Mouse (Mus musculus) limb, embryonic 10.5 days (tissue): ENCODE data around the gene Gmppb. TPM values are rescaled to one million over a fixed set of nuclear protein-coding genes. Genes with fewer than 3 reads are reported as not detected.

Experiments
- DNase-seq: peaks from one replicate; pipeline ENCODE4 v3.0.0-alpha.2; 2017; ENCODE audit warnings: low spot score
- H3K27ac ChIP-seq: fragments of 300-500 bp; sonication (generic); 2 replicates; pipeline ENCODE4 v1.5.1; 2016; ENCODE audit warnings: mild to moderate bottlenecking
- H3K27me3 ChIP-seq: fragments of 300-500 bp; sonication (generic); 2 replicates; pipeline ENCODE4 v1.6.1; 2016; ENCODE audit warnings: low read depth, mild to moderate bottlenecking; ENCODE audit not compliant: poor library complexity, severe bottlenecking
- H3K36me3 ChIP-seq: fragments of 300-500 bp; sonication (generic); 2 replicates; pipeline ENCODE4 v1.6.1; 2016; ENCODE audit warnings: mild to moderate bottlenecking, moderate library complexity
- H3K4me1 ChIP-seq: fragments of 300-500 bp; sonication (generic); 2 replicates; pipeline ENCODE4 v1.6.1; 2016
- H3K4me3 ChIP-seq: fragments of 300-500 bp; sonication (generic); 2 replicates; pipeline ENCODE4 v1.5.1; 2016; ENCODE audit warnings: mild to moderate bottlenecking, moderate library complexity
- H3K9me3 ChIP-seq: fragments of 300-500 bp; sonication (generic); replicated peaks from 2 replicates; pipeline ENCODE4 v1.6.1; 2016; ENCODE audit warnings: mild to moderate bottlenecking
- WGBS: fragments of 180-500 bp; shearing (Covaris S2); methylation state at CpG from one replicate; pipeline ENCODE4 v1.1.7; 2016; 5-methylcytosine and 5-hydroxymethylcytosine counted together
- polyA plus RNA-seq: library from polyadenylated mRNA; unstranded; fragments of >200 nt; fragmentation: Nextera tagmentation; extraction: Ambion mirVana; gene quantifications from 2 replicates; pipeline ENCODE4 v1.2.1, GENCODE M21; 2016

The Gmppb gene
- polyA plus RNA-seq, 1 experiment from 2014 or later: 26.4 TPM

- no peak overlapping the region for H3K27ac ChIP-seq
- no peaks in the 10 kb centered on the region for H3K27me3 ChIP-seq
- DNase-seq: no peak
- 0 out of 2 replicates have a peak overlapping the region, but pooled peaks have one; percentile 34 for H3K4me3 ChIP-seq
- H3K36me3 ChIP-seq: peaks cover 86% of the 10 kb centered on the region
- peaks cover 20% of the 10 kb centered on the region for H3K4me1 ChIP-seq
- H3K9me3 ChIP-seq: no peaks in the 10 kb centered on the region
- WGBS: 91% methylated on average over 22 of the region's 22 CpGs
Measured at GRCm38 (mm10) chr9:108054331-108055040, 5.4 kb downstream of the Gmppb start.

DNA sequence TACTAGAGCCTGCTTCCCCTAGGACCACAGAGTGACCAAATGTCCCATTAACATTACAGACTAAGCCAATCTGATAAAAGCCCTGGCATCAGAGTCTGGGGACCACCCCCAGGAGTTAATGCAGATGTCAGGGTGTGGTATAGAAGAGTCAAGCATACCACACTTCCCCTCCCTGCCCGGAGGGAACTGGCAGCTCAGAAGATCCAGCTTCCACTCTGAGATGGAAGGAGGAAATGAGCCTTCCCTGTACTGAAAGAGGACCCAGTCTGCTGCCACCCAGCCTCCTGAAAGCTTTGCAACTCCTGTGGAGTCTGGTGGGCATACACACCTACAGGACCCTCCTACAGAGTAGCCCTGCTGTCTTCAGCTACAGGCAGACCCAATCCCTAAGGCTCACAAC lies 6.0 kb downstream of the Gmppb start:
- peaks cover 92% of the 10 kb centered on the region for H3K36me3 ChIP-seq

DNA sequence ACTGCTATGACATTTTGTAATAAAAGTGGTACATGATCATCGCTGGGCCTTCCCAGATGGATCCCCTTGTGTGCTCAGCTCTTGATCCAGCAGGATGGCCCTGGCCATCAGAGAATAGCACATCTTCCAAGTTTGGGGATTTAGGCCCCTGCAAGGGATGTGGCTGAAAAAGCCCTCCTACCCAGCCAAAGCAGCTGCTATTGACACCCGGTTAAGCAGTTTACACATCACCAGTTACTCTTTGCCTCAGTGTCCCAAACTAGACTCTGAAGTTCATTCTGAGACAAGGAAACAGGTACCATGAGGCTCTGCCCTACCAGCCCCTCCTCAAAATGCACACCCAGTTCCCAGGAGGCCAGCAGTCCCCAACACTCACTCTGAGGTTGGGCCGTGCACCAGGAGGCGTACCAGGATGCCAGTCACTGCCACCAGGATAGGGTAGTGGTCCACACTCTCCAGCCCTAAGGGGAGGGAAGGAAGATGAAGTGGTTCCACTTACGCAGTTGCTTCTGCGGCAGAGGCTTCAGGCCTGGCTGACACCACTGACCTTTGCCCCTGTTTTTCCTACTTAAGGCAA lies 6.7 kb downstream of the Gmppb start:
- H3K27ac ChIP-seq: no peak overlapping the region
- H3K4me1 ChIP-seq: peaks cover 11% of the 10 kb centered on the region
- H3K36me3 ChIP-seq: peaks cover 93% of the 10 kb centered on the region
- no peak for DNase-seq
- no peaks in the 10 kb centered on the region for H3K9me3 ChIP-seq
- no peak overlapping the region for H3K4me3 ChIP-seq
- 83% methylated on average over 6 of the region's 6 CpGs for WGBS
- no peaks in the 10 kb centered on the region for H3K27me3 ChIP-seq

More for the DNA sequence above, 6.0 kb downstream of the Gmppb start:
- Histone ChIP-seq H3K27me3 (no peaks in the 10 kb centered on the region), H3K4me3 (no peak overlapping the region), H3K27ac (no peak overlapping the region), H3K4me1 (peaks cover 14% of the 10 kb centered on the region), H3K9me3 (no peaks in the 10 kb centered on the region)
- 75% methylated on average over 1 of the region's 1 CpGs for WGBS
- no peak for DNase-seq

DNA sequence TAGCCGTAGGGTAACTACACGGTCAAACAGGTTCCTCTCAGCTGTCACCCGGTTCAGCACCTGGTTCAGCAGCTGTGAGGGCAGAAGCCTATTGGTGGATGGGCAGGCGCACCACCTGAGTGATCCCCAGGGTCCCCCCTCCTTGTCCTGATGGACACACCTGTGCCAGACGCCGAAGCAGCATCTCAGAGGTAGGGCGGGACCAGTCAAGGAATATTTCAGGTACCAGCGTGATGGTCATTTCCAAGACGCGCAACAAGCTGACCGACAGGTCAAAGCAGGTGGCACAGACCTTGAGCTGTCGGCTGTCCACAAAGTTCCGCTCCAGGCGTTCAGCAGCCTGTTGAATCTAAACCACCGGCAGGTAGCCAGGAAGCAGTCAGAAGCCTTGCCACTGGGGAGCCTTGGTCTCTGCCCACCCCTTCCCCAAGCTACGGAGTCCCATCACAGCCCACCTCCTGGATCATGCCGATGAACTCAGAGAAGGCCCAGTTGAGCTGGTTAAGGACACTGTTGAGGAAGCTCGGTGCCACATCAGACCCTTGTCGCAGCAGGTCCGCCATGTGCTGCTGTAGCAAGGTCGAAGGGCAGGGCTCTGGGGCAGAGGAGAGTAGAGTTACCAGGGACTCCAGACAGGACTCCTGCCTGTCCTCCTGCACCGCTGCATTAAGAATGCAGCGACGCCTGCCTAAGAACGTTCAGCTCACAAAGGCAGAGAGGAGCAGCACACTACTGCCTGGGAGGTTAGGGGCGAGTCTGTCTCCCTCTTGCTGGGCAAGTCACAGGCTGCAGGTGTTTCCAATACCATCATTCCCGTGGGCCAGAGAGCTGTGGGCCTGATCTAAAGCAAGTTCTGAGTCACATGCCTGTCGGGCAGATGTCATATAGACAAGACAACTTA lies 7.6 kb downstream of the Gmppb start:
- no peak for DNase-seq
- H3K27me3 ChIP-seq: no peaks in the 10 kb centered on the region
- H3K4me1 ChIP-seq: peaks cover 11% of the 10 kb centered on the region
- H3K4me3 ChIP-seq: no peak overlapping the region
- H3K27ac ChIP-seq: no peak overlapping the region
- peaks cover 89% of the 10 kb centered on the region for H3K36me3 ChIP-seq
- no peaks in the 10 kb centered on the region for H3K9me3 ChIP-seq
- WGBS: 83% methylated on average over 28 of the region's 28 CpGs

GRCm38 (mm10) chr9:108057262-108057562 lies 8.2 kb downstream of the Gmppb start:
- Histone ChIP-seq H3K9me3 (no peaks in the 10 kb centered on the region), H3K4me1 (peaks cover 11% of the 10 kb centered on the region), H3K27ac (no peak overlapping the region), H3K4me3 (no peak overlapping the region), H3K36me3 (peaks cover 89% of the 10 kb centered on the region), H3K27me3 (no peaks in the 10 kb centered on the region)
- no peak for DNase-seq
- 93% methylated on average over 5 of the region's 5 CpGs for WGBS

- Histone ChIP-seq H3K9me3 (no peaks in the 10 kb centered on the region), H3K27ac (no peak overlapping the region), H3K4me3 (no peak overlapping the region), H3K36me3 (peaks cover 94% of the 10 kb centered on the region), H3K4me1 (peaks cover 3% of the 10 kb centered on the region), H3K27me3 (no peaks in the 10 kb centered on the region)
- no peak for DNase-seq
- 96% methylated on average over 9 of the region's 9 CpGs for WGBS
Measured at GRCm38 (mm10) chr9:108058291-108058690, 9.2 kb downstream of the Gmppb start.

DNA sequence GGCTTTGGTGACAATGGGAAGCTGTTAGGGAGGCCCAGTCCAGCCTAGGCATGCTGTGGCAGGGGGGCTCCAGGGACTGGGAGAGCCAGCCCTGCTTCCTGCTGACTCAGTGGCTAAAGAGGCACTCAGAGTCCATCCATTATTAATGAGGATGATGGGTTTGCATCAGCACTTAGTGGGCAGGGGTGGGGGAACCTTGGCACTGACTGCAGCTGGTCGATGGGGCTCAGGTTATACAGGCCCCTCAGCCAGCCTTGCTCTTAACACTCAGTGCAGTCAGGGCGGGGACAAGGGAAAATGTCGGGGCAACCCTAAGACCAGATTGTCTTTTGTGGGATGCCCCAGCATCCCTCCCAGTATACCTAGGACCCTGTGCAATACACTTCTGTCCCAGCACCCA lies 13.1 kb downstream of the Gmppb start:
- DNase-seq: no peak
- Histone ChIP-seq H3K27me3 (no peaks in the 10 kb centered on the region), H3K9me3 (no peaks in the 10 kb centered on the region), H3K4me1 (no peaks in the 10 kb centered on the region), H3K36me3 (peaks cover 92% of the 10 kb centered on the region), H3K27ac (no peak overlapping the region), H3K4me3 (no peak overlapping the region)
- 96% methylated on average over 3 of the region's 3 CpGs for WGBS

- H3K4me3 ChIP-seq: no peak overlapping the region
- H3K27ac ChIP-seq: no peak overlapping the region
- H3K36me3 ChIP-seq: peaks cover 87% of the 10 kb centered on the region
- no peak for DNase-seq
- H3K27me3 ChIP-seq: no peaks in the 10 kb centered on the region
- WGBS: 89% methylated on average over 12 of the region's 12 CpGs
- no peaks in the 10 kb centered on the region for H3K9me3 ChIP-seq
- H3K4me1 ChIP-seq: peaks cover 2% of the 10 kb centered on the region; the same call in 1 of the 2 replicates
Measured at GRCm38 (mm10) chr9:108063361-108063760, 14.3 kb downstream of the Gmppb start.

DNA sequence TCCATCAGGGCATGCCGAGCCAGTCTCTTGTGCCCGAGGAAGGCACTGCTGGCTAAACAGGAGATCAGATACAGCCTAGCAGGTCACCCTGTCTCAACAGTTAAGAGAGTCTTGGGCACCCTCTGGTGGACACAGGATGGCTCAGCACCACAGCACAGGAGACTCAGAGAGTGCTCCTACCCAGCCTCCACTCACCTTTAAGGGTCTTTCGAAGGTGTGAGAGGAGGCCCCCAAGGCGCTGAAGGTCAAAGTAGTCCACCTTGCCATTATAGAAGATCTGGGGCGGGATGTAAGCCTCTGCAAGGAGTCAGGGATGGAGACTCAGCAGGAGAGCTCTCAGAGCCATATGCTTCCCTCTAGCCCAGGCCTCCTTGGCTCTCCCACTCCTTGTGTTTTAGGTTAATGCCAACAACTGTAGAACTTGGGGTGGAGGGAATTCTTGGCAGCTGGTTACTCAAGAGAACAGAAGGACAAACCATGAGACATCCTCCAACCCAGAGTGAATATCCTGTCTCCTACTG lies 16.5 kb downstream of the Gmppb start:
- no peaks in the 10 kb centered on the region for H3K9me3 ChIP-seq
- DNase-seq: no peak
- H3K4me1 ChIP-seq: peaks cover 2% of the 10 kb centered on the region; the same call in 1 of the 2 replicates
- no peak overlapping the region for H3K4me3 ChIP-seq
- H3K36me3 ChIP-seq: peaks cover 86% of the 10 kb centered on the region
- no peaks in the 10 kb centered on the region for H3K27me3 ChIP-seq
- no peak overlapping the region for H3K27ac ChIP-seq
- 56% methylated on average over 5 of the region's 5 CpGs for WGBS

GRCm38 (mm10) chr9:108067199-108067598 lies 18.2 kb downstream of the Gmppb start:
- Histone ChIP-seq H3K27me3 (no peaks in the 10 kb centered on the region), H3K4me3 (no peak overlapping the region), H3K4me1 (peaks cover 2% of the 10 kb centered on the region; the same call in 1 of the 2 replicates), H3K27ac (no peak overlapping the region), H3K36me3 (peaks cover 85% of the 10 kb centered on the region), H3K9me3 (no peaks in the 10 kb centered on the region)
- WGBS: 78% methylated on average over 7 of the region's 7 CpGs
- no peak for DNase-seq

- WGBS: 20% methylated on average over 8 of the region's 8 CpGs
- H3K36me3 ChIP-seq: peaks cover 80% of the 10 kb centered on the region
- peak; percentile 90 for DNase-seq
- no peak overlapping the region for H3K4me3 ChIP-seq
- peaks cover 2% of the 10 kb centered on the region; the same call in 1 of the 2 replicates for H3K4me1 ChIP-seq
- 0 out of 2 replicates have a peak overlapping the region, but pooled peaks have one; percentile 6 for H3K27ac ChIP-seq
- no peaks in the 10 kb centered on the region for H3K27me3 ChIP-seq
- H3K9me3 ChIP-seq: no peaks in the 10 kb centered on the region
Measured at GRCm38 (mm10) chr9:108067900-108068299, 18.9 kb downstream of the Gmppb start.

DNA sequence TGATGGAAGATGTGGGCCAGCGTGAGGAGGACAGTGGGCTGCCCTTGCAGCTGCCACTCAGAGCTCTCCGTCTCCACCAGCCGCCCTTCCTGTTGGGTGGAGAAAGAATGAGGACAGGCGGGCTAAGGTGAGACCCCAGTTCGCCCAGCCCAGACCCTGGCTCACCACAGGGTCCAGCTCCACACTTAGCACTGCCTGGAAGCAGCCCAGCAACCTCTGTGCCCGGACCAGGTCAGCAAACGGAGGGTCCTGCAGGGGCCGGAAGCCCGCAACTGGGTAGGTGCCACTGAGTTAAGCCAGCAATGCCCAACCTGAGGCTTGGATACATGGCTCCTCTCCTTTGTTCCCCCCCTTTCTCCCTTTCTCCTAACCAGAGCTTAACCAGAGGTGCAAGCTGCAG lies 20.0 kb downstream of the Gmppb start:
- H3K36me3 ChIP-seq: peaks cover 74% of the 10 kb centered on the region
- H3K27ac ChIP-seq: no peak overlapping the region
- H3K9me3 ChIP-seq: no peaks in the 10 kb centered on the region
- no peak overlapping the region for H3K4me3 ChIP-seq
- H3K4me1 ChIP-seq: peaks cover 8% of the 10 kb centered on the region; the same call in 1 of the 2 replicates
- H3K27me3 ChIP-seq: no peaks in the 10 kb centered on the region
- WGBS: 89% methylated on average over 9 of the region's 9 CpGs
- no peak for DNase-seq
